Mouse (Mus musculus) heart, postnatal 10 days (tissue): ENCODE measurements around the gene Zbtb16. TPM values are rescaled to one million over a fixed set of nuclear protein-coding genes. Genes with fewer than 3 reads are reported as not detected.
A peak's percentile ranks its signal among the peaks of the same experiment; 100 is the strongest.

Experiments
- DNase-seq, 2 experiments: peaks; one replicate each; pipeline ENCODE4 v3.0.0; 2021
- intact Hi-C: fragments of 180-260 bp; cut with DNase I; formaldehyde crosslinking; loops from one replicate; pipeline ENCODE4 v1.15.1; 2025
- total RNA-seq, 2 experiments: library from RNA; stranded (reverse); gene quantifications; 2 replicates each; pipeline ENCODE4 v1.2.3; 2021

Zbtb16 gene
- total RNA-seq, 2 experiments from 2014 or later, result 25.5 to 199 TPM

DNA sequence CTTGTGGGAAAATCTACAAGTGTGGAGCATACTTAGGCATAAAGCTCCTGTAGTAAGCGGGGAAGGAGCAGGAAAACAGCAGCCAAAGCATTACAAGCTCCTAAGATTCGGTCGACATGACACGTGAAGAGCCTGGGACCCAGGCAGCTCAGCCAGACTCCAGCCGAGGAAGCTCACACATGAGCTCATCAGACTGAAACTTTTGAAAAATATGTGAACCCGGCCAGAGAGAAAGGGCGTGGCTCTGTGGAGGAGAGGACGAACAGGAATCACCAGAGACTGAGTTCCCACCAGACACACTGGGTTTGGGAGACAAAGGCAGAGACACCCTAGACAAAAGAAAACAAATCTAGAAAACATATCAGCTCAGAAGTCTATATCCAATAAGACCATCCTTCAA, 195.1 kb downstream of the Zbtb16 start:
- DNase-seq, result no peak
- intact Hi-C loops, result loop anchor here (10.0 kb wide), 1 partner anchor 844 kb away; the partner anchor contains the start of gene Ttc12

- intact Hi-C loops, result no loop called here
- DNase-seq, result no peak
These were observed 197.7 kb downstream of the Zbtb16 start for GRCm38 (mm10) chr9:48638176-48638803.

GRCm38 (mm10) chr9:48637161-48637560, 198.9 kb downstream of the Zbtb16 start:
- intact Hi-C loops, result no loop called here
- DNase-seq, result no peak

GRCm38 (mm10) chr9:48635576-48636350, 200.3 kb downstream of the Zbtb16 start:
- no peak for DNase-seq
- intact Hi-C loops, result no loop called here

GRCm38 (mm10) chr9:48633147-48633546, 202.9 kb downstream of the Zbtb16 start:
- intact Hi-C loops, result no loop called here
- DNase-seq, result no peak

GRCm38 (mm10) chr9:48619268-48619667, 216.8 kb downstream of the Zbtb16 start:
- intact Hi-C loops, result loop anchor here (2.0 kb wide), 1 partner anchor 352 kb away; no protein-coding TSS in a partner anchor
- no peak for DNase-seq

- intact Hi-C loops, result loop anchor here (1.0 to 2.0 kb wide), 3 partner anchors 32 to 352 kb away; no protein-coding TSS in a partner anchor
- DNase-seq, result peak; percentile 85 to 91
These were observed 217.4 kb downstream of the Zbtb16 start for GRCm38 (mm10) chr9:48618589-48618988.

GRCm38 (mm10) chr9:48618111-48618510, 217.9 kb downstream of the Zbtb16 start:
- peak; percentile 87 to 88 for DNase-seq
- intact Hi-C loops, result loop anchor here (1.0 to 2.0 kb wide), 3 partner anchors 32 to 351 kb away; no protein-coding TSS in a partner anchor

DNA sequence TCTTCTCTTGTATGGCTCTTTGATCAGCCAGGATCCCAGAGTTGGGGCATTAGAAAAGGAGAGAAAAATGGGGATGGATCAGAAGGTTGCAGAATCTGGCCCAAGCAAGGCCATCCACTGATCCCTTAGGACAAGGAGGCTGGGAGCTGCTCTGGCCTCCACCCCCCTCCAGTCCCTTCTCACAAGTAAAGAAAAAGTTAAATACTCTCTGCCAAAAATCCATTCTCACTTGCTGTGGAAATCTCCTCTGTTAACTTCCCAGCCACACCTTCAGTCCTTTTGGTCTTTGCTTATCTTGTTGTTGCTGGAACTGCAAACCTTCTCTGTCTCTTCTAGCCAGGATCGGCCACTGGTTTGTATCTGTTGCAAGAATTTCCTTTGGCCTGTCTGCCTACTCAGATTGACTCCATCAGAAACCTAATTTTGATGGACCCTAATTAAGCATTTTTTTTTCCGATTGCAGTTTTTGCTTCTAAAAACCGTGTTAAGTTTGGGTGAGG, 218.5 kb downstream of the Zbtb16 start:
- peak; percentile 32 to 40 for DNase-seq
- intact Hi-C loops, result loop anchor here (1.0 to 2.0 kb wide), 3 partner anchors 31 to 351 kb away; no protein-coding TSS in a partner anchor

DNA sequence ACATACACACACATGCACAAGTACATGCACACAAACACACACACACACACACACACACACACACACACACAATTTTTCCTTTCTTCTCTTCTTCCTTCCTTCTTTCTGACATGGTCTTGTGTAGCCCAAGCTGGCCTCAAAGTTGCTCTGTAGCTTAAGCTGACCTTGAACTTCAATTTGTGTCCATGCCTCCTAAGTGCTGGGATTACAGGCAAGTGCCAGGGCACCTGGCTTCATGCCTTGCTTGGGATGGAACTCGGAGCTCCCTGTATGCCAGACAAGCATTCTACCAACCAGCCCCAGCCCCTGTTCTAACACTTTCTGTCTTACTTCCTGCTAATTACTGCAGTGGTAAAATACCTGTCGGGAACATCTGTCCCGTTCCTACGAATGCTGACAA, 222.8 kb downstream of the Zbtb16 start:
- intact Hi-C loops, result no loop called here
- no peak for DNase-seq

- peak in 1 of 2 experiments; percentile 36 for DNase-seq
- intact Hi-C loops, result no loop called here
These were observed 223.5 kb downstream of the Zbtb16 start for GRCm38 (mm10) chr9:48612542-48612941.

GRCm38 (mm10) chr9:48611032-48611431, 225.0 kb downstream of the Zbtb16 start:
- peak; percentile 34 to 53 for DNase-seq
- intact Hi-C loops, result no loop called here

GRCm38 (mm10) chr9:48609734-48610133, 226.3 kb downstream of the Zbtb16 start:
- intact Hi-C loops, result no loop called here
- no peak for DNase-seq

DNA sequence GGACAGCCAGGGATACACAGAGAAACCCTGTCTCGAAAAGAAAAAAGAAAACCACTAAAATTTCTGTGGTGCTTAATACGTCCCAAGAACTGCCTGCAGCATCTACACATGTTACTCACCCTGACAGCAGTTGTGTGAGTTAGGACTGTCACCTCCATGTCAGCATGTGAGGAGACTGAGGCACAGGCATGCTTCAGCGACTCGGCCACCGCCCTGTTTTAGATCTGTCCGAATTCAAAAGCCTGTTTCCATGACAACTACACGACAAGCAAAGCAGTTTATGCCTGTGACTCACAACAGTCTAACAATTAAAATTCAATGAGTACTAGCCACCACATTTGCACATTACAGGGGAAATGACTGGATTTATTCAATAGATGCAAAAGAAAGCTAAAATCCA, 228.6 kb downstream of the Zbtb16 start:
- intact Hi-C loops, result no loop called here
- DNase-seq, result no peak

DNA sequence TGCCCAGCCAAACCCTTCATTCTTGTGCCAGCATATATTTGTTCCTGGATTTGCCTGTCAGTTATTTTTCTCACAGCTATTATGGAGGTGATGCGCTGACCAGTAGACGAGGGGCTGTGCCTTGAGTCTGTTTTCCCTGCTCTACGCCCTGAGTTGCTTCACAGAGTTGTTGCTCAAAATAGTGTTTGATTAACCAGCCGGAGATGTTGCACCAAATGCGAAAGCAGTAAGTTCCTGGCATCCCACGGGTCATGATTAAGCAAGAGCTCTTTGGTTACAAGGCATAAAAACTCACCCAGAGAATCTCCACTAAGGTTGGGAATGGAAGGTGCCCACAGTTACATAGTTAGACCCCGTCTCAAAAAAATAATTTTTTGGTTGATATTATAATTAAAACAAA, 229.9 kb downstream of the Zbtb16 start:
- intact Hi-C loops, result no loop called here
- DNase-seq, result no peak

DNA sequence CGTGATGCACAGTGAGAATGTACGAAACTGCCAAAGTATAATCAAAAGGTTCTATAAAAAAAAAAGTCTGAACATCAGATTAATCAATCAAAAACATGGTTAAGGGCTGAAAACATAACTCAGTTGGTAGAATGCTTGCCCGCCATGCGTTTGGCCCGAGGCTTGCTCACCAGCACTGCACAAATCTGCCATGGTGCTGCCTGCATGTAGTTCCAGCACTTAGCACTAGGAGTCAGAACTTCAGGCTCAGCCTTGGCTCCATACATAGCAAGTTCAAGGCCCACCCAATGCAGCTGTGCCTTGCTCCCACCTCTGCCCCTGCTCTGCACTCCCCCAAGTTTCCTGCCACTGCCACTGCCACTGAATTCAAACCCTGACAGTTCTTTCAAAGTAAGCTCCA, 230.3 kb downstream of the Zbtb16 start:
- no peak for DNase-seq
- intact Hi-C loops, result no loop called here

DNA sequence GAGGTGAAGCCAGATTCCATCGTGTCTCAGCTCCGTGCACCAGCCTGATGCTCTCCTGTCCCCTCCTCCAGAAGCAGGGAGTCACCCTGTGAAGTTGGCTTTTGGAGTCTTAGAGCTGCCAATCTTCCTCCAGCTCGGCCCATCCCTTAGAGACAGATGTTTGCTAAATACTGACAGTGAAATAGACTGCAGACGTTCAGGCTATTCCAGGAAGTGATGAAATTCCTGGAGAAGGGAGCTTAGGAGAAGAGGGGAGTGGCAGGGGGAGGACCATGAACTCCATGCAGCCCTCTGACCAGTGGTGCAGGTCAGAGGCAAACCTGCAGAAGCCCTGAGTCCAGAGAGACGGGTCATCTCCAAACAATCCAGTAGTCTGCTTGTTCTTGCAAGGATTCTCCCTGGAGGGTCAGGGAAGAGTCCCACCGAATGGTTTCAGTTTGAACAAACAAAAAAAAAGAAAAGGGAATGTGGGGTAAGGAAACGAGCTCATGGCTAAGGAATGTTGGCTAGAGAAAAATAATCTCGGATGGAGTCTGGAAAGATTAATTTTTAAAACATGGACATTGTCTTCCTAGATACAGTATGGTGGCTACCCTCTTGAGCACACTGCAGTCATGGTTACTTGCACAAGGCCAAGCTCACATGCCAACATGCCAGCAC, 231.0 kb downstream of the Zbtb16 start, which contains the start of gene Nnmt:
TSS of gene Nnmt (minus strand) at position 215 of the 660 bp plus-strand sequence.
- intact Hi-C loops, result no loop called here
- peak; percentile 60 to 61 for DNase-seq
